Mouse (Mus musculus) cerebellum, adult (tissue): ENCODE results near the gene D630045J12Rik.

Source experiments
- ATAC-seq: cut with Nextera tagmentation; 2 replicates; pipeline ENCODE4 v1.9.2; 2017; ENCODE audit warnings: mild to moderate bottlenecking, moderate library complexity, mixed read lengths; ENCODE audit not compliant: insufficient number of reproducible peaks, low FRiP score, low TSS enrichment

Gene D630045J12Rik

GRCm38 (mm10) chr6:38253736-38254641, at the start of gene D630045J12Rik:
Gene D630045J12Rik (minus strand): TSS chr6:38254009.
- peak; percentile 83 for ATAC-seq

GRCm38 (mm10) chr6:38298761-38299401, 45.1 kb upstream of the D630045J12Rik start, which contains the start of gene Zc3hav1l:
Gene Zc3hav1l (minus strand): TSS chr6:38299259.
- ATAC-seq: peak; percentile 94

GRCm38 (mm10) chr6:38298246-38298635, 44.4 kb upstream of the D630045J12Rik start:
- no peak; the same call in 1 of the 2 replicates for ATAC-seq

- no peak for ATAC-seq
Observed at GRCm38 (mm10) chr6:38297580-38298245, 43.9 kb upstream of the D630045J12Rik start.

GRCm38 (mm10) chr6:38293708-38294107, 39.9 kb upstream of the D630045J12Rik start:
- no peak for ATAC-seq

- ATAC-seq: no peak
Observed at GRCm38 (mm10) chr6:38292871-38293646, 39.2 kb upstream of the D630045J12Rik start.

- ATAC-seq: no peak
Observed at GRCm38 (mm10) chr6:38284422-38284821, 30.6 kb upstream of the D630045J12Rik start.

- no peak for ATAC-seq
Observed at GRCm38 (mm10) chr6:38264466-38264865, 10.7 kb upstream of the D630045J12Rik start.

GRCm38 (mm10) chr6:38263393-38264159, 9.8 kb upstream of the D630045J12Rik start:
- ATAC-seq: no peak

- no peak for ATAC-seq
Observed at GRCm38 (mm10) chr6:38261877-38262276, 8.1 kb upstream of the D630045J12Rik start.

- ATAC-seq: no peak
Observed at GRCm38 (mm10) chr6:38257506-38257905, 3.7 kb upstream of the D630045J12Rik start.

- no peak for ATAC-seq
Observed at GRCm38 (mm10) chr6:38256793-38257192, 3.0 kb upstream of the D630045J12Rik start.

GRCm38 (mm10) chr6:38255794-38256193, 2.0 kb upstream of the D630045J12Rik start:
- ATAC-seq: no peak

- ATAC-seq: no peak
Observed at GRCm38 (mm10) chr6:38252766-38253735, 758 bp downstream of the D630045J12Rik start.

- ATAC-seq: no peak
Observed at GRCm38 (mm10) chr6:38252139-38252538, 1.7 kb downstream of the D630045J12Rik start.

- no peak for ATAC-seq
Observed at GRCm38 (mm10) chr6:38251464-38251863, 2.3 kb downstream of the D630045J12Rik start.

- no peak for ATAC-seq
Observed at GRCm38 (mm10) chr6:38247362-38247761, 6.4 kb downstream of the D630045J12Rik start.

- no peak for ATAC-seq
Observed at GRCm38 (mm10) chr6:38244806-38245205, 9.0 kb downstream of the D630045J12Rik start.
